Mouse (Mus musculus): Measurements from ENCODE around the gene Olfr1489. TPM values are rescaled to one million over a fixed set of nuclear protein-coding genes. Genes with fewer than 3 reads are reported as not detected.
"Not testable (repeated sequence)": the region's sequence is repeated elsewhere in the genome, so short reads cannot be mapped to it uniquely, and the experiment has no call there.

Gene Olfr1489
- total RNA-seq (2021) = not detected
- long read RNA-seq, experiment 1 = 0 reads
- long read RNA-seq, experiment 2 = 0 reads

- no peak for DNase-seq (ENCODE audit: low spot score)
Measured at GRCm38 (mm10) chr19:13631321-13631720, at the start of gene Olfr1489. Olfr1489 (plus strand) TSS chr19:13631621.

DNA sequence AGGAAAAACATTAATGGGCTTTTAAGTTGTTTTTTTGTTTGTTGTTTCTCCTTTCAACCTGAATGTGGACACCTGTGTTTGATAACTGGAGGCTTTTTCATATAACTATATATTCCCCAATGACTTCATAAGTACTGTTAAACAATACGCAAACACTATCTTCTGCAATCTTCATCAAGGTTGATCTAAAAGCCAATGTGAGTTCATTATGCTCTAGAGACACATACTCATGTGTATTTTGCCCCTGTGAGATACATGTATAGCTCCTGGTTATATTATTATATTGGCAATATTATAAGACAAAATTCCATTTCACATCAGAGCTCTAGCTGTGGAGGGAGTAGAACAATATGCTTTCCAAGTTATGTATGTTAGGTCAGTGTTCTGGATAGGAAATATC lies 48.2 kb upstream of the Olfr1489 start, which contains the start of gene Olfr1484:
Gene Olfr1484 (plus strand): TSS at position 301 of the 400 bp plus-strand sequence.
- DNase-seq (ENCODE audit: low spot score) = no peak

GRCm38 (mm10) chr19:13617075-13617474 lies 14.3 kb upstream of the Olfr1489 start, which contains the start of gene Olfr1487:
Olfr1487 (plus strand) TSS chr19:13617375.
- not testable (repeated sequence) for DNase-seq (ENCODE audit: low spot score)

DNA sequence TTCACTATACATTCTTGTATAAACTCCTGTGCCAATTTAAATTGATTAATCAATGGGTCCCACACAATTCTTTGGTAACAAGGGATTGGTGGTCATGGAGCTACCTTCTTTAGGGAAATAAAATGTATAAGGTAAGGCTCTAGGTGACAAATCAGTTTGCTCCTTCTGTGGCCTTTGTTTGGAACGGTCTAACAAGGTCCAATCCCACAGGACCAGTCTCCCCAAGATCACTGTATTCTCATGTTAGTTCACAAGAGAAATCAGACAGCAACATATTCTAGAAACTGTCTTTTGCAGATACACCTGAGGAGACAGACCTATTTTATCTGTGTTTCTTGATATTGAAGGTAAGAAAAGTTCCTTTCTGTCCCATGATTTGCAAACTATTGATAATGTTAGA lies 19.4 kb downstream of the Olfr1489 start, which contains the start of gene Olfr1490:
Gene Olfr1490 (plus strand): TSS at position 301 of the 400 bp plus-strand sequence.
- DNase-seq (ENCODE audit: low spot score) = no peak

Small RNA genes lying within 50 kb of the gene (microRNA-seq; reads per million reads assigned to microRNA genes)
- gene Gm22323 = not detected
- gene Gm23931 = not detected

Other genes starting within 250 kb of the Olfr1489 start
- not detected for gene Olfr1469, start 223.8 kb upstream of the Olfr1489 start, total RNA-seq (2021)
- not detected for gene Olfr1471, start 188.2 kb upstream of the Olfr1489 start, total RNA-seq (2021)
- not detected for gene Olfr1472, start 175.5 kb upstream of the Olfr1489 start, total RNA-seq (2021)
- gene Olfr1474, start 162.1 kb upstream of the Olfr1489 start, total RNA-seq (2021) = not detected
- not detected for gene Olfr1475, start 151.4 kb upstream of the Olfr1489 start, total RNA-seq (2021)
- not detected for gene Olfr1477, start 131.1 kb upstream of the Olfr1489 start, total RNA-seq (2021)
- not detected for gene Olfr1480, start 103.7 kb upstream of the Olfr1489 start, total RNA-seq (2021)
- gene Olfr1484, start 48.1 kb upstream of the Olfr1489 start, total RNA-seq (2021) = not detected
- not detected for gene Olfr1487, start 14.2 kb upstream of the Olfr1489 start, total RNA-seq (2021)
- not detected for gene Olfr1490, start 19.5 kb downstream of the Olfr1489 start, total RNA-seq (2021)
- gene Olfr1491, start 65.6 kb downstream of the Olfr1489 start, total RNA-seq (2021) = not detected
- gene Olfr1493-ps1, start 91.7 kb downstream of the Olfr1489 start, total RNA-seq (2021) = not detected
- gene Olfr1494, start 108.1 kb downstream of the Olfr1489 start, total RNA-seq (2021) = not detected
- not detected for gene Olfr1495, start 133.0 kb downstream of the Olfr1489 start, total RNA-seq (2021)
- not detected for gene Olfr1496, start 146.3 kb downstream of the Olfr1489 start, total RNA-seq (2021)
- gene Olfr1497, start 166.6 kb downstream of the Olfr1489 start, total RNA-seq (2021) = not detected
- gene Olfr1499, start 187.8 kb downstream of the Olfr1489 start, total RNA-seq (2021) = not detected
- not detected for gene Olfr1500, start 198.9 kb downstream of the Olfr1489 start, total RNA-seq (2021)
- not detected for gene Olfr1501, start 219.1 kb downstream of the Olfr1489 start, total RNA-seq (2021)
- gene Olfr1502, start 230.2 kb downstream of the Olfr1489 start, total RNA-seq (2021) = not detected